Mouse (Mus musculus) ES-Bruce4 (cell line): ENCODE results near the gene Zfp2.

Source experiments
- CTCF ChIP-seq: IDR thresholded peaks from one replicate; pipeline ENCODE4 v1.8.1; 2011; ENCODE audit warnings: low read depth, low read length
- EP300 ChIP-seq: IDR thresholded peaks from 2 replicates; pipeline ENCODE4 v1.6.1; 2011; ENCODE audit warnings: low read depth, low read length; ENCODE audit not compliant: insufficient read depth

DNA sequence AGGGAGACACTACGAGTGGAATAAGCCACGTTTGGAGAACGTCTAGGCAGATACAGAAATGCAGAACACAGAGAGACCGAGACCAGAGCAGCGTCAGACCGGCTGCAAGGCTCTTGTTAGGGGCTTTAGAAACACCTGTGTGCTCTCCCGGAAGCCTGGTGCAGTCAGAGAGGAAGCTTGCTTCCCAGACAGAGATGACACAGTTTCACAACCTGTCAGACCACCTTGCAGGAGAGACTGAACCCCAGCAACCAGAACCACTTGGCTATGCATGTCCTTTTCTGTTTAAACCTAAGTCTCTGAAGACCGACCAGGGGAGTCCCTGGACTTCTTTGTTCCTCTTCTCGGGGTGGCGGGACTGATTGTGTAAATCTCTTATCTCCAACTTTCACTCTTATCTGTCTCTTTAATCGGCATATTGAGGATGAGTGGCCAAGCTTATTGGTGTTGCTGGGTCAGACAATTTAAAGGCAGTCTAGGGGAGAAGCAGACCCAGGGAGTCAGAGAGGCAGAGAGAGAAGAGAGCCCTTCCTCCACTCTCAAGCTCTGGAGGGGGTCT is 65.7 kb downstream of the Zfp2 start, which contains the start of gene Grm6:
- TF ChIP-seq CTCF, result no peak
- no peak for TF ChIP-seq EP300
